Mouse (Mus musculus): Measurements from ENCODE around the gene Nckipsd.

Nckipsd gene

GRCm38 (mm10) chr9:108805768-108806167 is 2.4 kb upstream of the Nckipsd start:
- peak in 1 of 2 experiments; percentile 21 for DNase-seq

- no peak for DNase-seq
Measured at GRCm38 (mm10) chr9:108806379-108806778, 1.8 kb upstream of the Nckipsd start.

- peak; percentile 62 to 74 for DNase-seq
Measured at GRCm38 (mm10) chr9:108806831-108807230, 1.3 kb upstream of the Nckipsd start.

DNA sequence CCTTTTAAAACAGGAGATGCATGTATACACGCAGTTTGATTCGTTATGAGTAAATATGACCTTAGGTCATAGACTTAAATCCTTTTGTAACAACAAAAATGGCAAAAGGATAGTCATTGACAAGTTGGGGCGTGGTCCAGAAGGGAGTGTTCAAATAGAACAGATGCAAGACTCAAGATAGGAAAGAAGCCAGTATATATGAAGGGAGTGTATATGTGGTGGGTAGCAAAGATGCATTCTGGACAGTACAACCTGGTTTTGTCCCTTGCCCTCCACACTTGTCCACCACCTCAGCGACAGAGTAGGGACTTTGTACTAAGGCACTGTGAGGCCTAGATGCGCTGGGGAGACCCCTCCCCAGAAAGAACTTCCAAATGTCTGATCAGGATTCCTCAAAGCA is 494 bp upstream of the Nckipsd start:
- DNase-seq, result no peak

GRCm38 (mm10) chr9:108809188-108809587 is 1.0 kb downstream of the Nckipsd start:
- peak in 1 of 2 experiments; percentile 23 for DNase-seq

DNA sequence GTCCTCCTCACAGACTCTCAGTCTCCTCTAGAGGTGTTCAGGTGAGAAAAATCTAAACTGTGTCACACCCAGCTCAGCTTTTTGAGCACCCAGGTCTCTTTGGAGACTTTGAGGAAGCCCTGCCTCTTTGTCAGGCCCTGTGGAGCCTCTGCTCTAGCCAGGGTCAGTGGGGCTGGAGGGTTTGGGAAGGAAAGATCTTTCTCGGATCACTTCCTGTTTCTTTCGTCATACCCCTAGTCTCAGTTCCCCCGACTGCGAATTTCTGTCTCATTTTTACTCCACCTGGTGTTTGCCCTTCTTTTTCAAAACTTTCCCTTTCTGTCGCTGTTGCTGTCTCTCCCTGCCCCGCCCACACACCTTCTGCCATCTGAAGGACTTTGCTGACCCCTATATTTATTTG is 1.6 kb downstream of the Nckipsd start:
- DNase-seq, result no peak

DNA sequence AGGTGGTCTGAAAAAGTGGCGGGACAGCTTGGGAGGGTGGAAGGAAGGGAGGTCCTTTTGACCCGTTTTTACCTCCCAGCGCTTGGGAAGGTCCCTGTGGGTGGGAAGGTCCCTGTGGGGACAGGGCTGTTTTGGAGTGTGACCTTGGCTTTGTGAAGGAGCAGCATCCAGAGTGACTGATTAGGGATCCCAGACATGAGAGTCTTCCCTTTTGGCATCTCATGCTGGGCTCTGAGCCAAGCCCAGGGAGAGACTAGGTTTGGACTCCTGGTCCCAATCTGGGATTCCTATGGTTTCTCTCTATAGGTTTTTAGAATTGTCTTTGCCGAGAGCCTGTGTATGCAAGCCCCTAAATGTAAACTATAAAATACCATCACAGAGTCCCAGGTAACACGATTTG is 2.3 kb downstream of the Nckipsd start:
- DNase-seq, result peak; percentile 43 to 62

GRCm38 (mm10) chr9:108815557-108815956 is 7.4 kb downstream of the Nckipsd start:
- DNase-seq, result no peak

DNA sequence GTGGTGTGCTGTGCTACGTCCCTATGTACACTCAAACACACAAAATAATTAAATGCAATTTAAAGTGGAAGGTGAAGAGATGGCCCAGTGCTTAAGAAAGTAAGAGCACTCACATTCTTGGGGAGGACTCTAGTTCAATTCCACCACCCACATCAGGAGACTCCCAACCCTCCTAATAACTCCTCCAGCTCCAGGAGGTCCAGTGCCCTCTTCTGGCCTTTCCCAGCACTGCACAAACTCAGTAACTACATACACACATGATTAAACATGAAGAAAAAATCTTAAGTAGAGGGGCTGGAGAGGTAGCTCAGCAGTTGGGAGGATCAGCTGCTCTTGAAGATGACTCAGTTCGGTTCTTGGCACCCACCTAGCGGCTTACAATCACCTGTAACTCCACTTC is 11.3 kb downstream of the Nckipsd start:
- peak; percentile 72 to 84 for DNase-seq

DNA sequence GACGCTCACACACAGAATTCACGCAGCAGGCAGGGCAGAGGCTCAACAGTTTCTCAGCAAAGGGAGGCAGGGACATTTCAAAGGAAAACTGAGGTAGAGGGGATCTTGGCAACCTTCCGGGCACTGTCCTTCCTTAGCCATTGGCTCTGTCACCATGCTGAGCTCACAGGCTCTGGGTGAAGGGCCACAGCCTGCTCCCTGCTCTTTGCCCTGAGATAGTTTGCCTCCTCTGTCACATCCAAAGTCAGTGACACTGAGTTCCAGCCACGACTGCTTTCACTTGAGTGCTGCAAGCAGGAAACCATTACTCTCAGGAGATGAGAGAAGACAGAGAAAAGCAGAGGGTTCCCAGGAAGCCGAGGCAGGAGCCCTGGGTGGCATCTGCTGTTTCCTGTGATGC is 11.9 kb downstream of the Nckipsd start:
- DNase-seq, result no peak

GRCm38 (mm10) chr9:108824144-108824685 is 16.0 kb downstream of the Nckipsd start:
- DNase-seq, result peak in 1 of 2 experiments; percentile 55

DNA sequence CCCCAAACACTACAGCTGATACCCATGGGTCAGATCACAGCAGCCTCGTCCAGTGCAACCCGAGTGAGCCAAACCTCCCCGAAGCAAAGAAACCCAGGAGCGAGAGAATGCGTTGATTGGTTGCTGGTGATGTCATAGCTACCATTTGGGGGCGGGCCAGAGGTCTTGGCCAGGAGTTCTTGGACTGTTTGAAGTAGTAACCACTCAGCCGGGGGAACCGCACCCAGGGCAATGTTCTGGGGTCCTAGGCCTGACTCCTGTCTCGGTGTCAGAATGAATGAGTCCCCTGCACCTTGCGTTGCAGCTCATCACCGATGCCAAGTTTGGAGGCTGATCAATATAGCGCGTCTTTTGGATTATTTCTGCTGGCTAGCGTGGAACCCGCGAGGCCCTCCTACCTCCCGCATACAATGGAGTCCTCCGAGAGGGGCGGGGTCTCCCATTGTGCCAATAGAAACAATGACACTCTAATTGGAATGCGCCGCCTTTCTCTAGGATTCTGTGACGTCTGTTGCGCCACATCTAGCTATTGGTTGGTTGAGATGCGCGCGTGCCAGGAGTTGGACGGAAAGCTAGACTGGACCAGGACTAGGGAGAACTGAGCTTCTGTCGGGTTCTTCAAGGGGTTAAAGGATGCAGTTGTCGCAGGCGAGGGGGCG is 16.7 kb downstream of the Nckipsd start:
- DNase-seq, result peak; percentile 98 to 99

DNA sequence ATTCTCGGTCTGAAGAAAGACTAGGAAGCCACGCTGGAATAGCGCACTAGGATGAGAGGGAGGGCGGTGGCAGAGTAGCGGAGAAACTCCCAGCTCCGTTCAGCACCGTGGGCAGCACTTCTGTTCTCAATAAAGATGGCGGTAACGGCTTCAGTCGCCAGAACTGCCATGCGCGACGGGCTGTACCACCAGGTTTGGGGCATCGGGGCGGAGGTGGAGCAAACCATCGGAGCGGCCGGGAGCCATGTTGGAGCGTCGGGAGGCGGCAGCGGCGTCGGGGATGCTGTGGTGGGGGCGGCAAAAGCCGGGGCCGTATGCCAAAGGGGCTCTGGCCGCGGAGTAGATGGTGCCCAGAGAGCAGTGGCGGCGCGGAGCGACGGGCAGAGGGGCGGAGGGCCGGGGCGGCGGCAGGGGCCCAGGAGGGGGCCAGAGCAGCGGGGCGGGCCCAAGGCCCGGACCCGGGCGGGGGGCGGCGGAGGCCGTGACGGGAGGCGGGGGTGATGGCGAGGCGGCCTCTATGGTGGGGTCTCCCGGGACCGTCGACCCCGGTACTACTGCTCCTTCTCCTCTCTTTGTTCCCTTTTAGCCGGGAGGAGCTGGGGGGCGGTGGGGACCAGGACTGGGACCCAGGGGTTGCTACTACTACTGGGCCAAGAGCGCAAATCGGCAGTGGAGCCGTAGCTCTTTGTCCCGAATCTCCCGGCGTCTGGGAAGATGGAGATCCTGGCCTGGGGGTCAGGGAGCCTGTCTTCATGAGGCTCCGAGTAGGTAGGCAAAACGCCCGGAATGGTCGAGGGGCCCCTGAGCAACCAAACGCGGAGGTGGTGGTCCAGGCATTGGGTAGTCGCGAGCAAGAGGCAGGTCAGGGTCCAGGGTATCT is 17.9 kb downstream of the Nckipsd start, which contains the start of gene Celsr3:
TSS of gene Celsr3 (plus strand) at position 501 of the 880 bp plus-strand sequence.
- peak; percentile 92 to 95 for DNase-seq

DNA sequence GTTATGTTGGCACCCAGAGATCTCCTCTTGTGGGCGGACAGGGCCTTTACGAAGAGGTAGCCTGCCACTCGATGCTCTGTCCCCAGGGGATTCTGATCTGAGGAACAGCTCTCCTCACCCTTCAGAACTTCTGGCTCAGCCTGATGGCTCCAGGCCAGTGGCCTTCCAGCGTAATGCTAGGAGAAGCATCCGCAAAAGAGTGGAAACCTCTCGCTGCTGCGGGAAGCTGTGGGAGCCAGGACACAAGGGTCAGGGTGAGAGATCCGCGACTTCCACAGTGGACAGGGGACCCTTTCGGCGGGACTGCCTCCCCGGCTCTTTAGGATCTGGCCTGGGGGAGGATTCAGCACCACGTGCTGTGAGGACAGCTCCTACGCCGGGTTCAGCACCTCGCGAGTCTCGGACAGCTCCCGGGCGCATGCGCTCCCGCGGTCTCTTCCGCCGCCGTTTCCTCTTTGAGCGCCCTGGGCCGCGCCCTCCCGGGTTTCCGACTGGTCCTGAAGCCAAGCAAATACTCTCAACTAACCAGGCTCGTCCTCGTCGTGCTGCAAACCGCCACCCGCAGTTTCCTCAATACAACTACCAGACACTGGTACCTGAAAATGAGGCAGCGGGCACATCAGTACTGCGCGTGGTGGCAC is 18.7 kb downstream of the Nckipsd start:
- DNase-seq, result peak; percentile 85 to 89

GRCm38 (mm10) chr9:108827454-108827853 is 19.3 kb downstream of the Nckipsd start:
- DNase-seq, result no peak

DNA sequence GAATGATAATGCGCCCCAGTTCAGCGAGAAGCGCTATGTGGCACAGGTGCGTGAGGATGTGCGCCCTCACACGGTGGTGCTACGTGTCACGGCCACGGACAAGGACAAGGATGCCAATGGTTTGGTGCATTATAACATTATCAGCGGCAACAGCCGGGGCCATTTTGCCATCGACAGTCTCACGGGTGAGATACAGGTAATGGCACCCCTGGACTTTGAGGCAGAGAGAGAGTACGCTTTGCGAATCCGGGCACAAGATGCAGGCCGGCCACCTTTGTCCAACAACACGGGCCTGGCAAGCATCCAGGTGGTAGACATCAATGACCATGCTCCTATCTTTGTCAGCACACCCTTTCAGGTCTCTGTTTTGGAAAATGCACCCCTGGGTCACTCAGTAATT is 19.7 kb downstream of the Nckipsd start:
- peak in 1 of 2 experiments; percentile 59 for DNase-seq

- DNase-seq, result peak in 1 of 2 experiments; percentile 35
Measured at GRCm38 (mm10) chr9:108831637-108832036, 23.5 kb downstream of the Nckipsd start.

GRCm38 (mm10) chr9:108832390-108833108 is 24.4 kb downstream of the Nckipsd start:
- peak; percentile 75 to 84 for DNase-seq

DNA sequence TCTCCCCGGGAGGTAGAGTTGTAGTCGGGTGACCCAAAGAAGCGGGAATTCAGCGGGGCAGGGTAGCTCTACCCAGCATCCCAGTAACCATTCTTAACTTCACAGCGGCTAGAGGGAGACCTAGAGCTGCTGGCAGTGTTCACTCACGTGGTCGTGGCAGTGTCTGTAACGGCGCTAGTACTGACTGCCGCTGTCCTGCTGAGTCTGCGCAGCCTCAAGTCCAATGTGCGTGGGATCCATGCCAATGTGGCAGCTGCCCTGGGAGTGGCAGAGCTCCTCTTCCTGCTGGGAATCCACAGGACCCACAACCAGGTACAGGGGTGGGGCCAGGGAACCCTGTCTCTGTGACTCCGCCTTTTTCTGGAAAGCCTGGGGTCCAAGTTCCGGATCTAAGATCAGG is 34.8 kb downstream of the Nckipsd start:
- peak; percentile 90 to 92 for DNase-seq

- no peak for DNase-seq
Measured at GRCm38 (mm10) chr9:108845390-108845789, 37.2 kb downstream of the Nckipsd start.

DNA sequence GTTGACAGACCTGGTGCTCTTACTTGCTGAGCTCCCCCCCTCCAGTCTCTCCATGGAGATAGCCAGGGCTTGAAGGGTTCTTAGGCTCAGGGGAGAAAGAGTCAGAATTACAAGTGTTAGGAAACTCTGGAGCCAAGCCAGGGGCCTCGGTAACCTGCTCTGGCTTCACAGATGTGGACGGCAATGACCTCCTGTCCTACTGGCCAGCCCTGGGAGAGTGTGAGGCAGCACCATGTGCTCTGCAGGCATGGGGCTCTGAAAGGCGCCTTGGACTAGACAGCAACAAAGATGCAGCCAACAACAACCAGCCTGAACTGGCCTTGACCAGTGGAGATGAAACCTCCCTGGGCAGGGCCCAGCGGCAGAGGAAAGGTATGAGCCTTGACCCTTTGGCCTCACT is 39.2 kb downstream of the Nckipsd start:
- DNase-seq, result no peak

DNA sequence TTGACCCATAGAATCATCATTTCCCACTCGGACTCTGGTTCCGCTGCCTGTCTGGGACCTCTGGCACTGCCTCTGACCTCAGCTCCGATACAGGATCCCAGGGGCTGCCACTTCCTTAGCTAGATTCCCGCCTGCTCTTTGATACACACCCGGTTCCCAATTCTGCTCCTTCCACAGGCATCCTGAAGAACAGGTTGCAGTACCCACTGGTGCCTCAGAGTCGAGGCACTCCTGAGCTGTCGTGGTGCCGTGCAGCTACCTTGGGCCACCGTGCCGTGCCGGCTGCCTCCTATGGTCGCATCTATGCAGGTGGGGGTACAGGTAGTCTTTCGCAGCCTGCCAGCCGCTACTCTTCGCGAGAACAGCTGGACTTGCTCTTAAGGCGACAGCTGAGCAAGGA is 40.3 kb downstream of the Nckipsd start:
- DNase-seq, result no peak
